Mouse (Mus musculus) bone marrow, adult 2 months (tissue): ENCODE measurements around the gene Lypd8. TPM values are rescaled to one million over a fixed set of nuclear protein-coding genes. Genes with fewer than 3 reads are reported as not detected.

Experiments
- H3K27ac ChIP-seq: fragments of 200-500 bp; 2 replicates; pipeline ENCODE4 v1.5.1; 2012; ENCODE audit warnings: low read depth, mild to moderate bottlenecking, control low read depth, inconsistent platforms, low read length; ENCODE audit not compliant: control insufficient read depth, poor library complexity, insufficient read depth
- H3K4me1 ChIP-seq: fragments of 200-500 bp; 2 replicates; pipeline ENCODE4 v1.6.1; 2011; ENCODE audit warnings: low read length; ENCODE audit not compliant: control insufficient read depth, insufficient read depth
- H3K4me3 ChIP-seq: fragments of 200-500 bp; replicated peaks from 2 replicates; pipeline ENCODE3; 2011; ENCODE audit warnings: mild to moderate bottlenecking, low read depth, low read length, control low read depth; ENCODE audit not compliant: control insufficient read depth
- CTCF ChIP-seq: fragments of 200-500 bp; IDR thresholded peaks from 2 replicates; pipeline ENCODE4 v1.5.1; 2011; ENCODE audit warnings: low read length, control low read depth; ENCODE audit not compliant: control insufficient read depth, insufficient read depth
- POLR2A ChIP-seq: fragments of 200-500 bp; IDR thresholded peaks from 2 replicates; pipeline ENCODE4 v1.6.1; 2011; ENCODE audit warnings: low read depth, mild to moderate bottlenecking, control low read depth, low read length, borderline replicate concordance; ENCODE audit not compliant: control insufficient read depth
- WGBS: fragments of 180-500 bp; shearing (Covaris S2); methylation state at CpG from one replicate; pipeline ENCODE4 v1.1.7; 2018; 5-methylcytosine and 5-hydroxymethylcytosine counted together
- polyA plus RNA-seq: library from polyadenylated mRNA; stranded (reverse); fragments of >200 nt; gene quantifications from 2 replicates; pipeline ENCODE4 v1.2.4, GENCODE M21; 2011; ENCODE audit warnings: low replicate concordance; ENCODE audit not compliant: missing spikeins, insufficient read depth, insufficient read length

Gene Lypd8
- polyA plus RNA-seq: not detected in 2 replicates

GRCm38 (mm10) chr11:58378763-58379278, at the start of gene Lypd8:
Lypd8 (plus strand) TSS chr11:58379043.
- no peak for TF ChIP-seq POLR2A
- no peak within 1 kb of the TSS for H3K4me3 ChIP-seq
- H3K4me1 ChIP-seq: no peaks in the 10 kb centered on the region
- H3K27ac ChIP-seq: no peak within 1 kb of the TSS
- WGBS: 84% methylated on average over 3 of the region's 3 CpGs

- Histone ChIP-seq H3K4me3 (peak overlapping the region; percentile 79), H3K4me1 (peaks cover 4% of the 10 kb centered on the region), H3K27ac (peak overlapping the region; percentile 63)
- no peak for TF ChIP-seq CTCF
- TF ChIP-seq POLR2A: no peak
- under 1% methylated on average over 21 of the region's 21 CpGs for WGBS
Observed at GRCm38 (mm10) chr11:58329906-58330275, 49.0 kb upstream of the Lypd8 start.

- WGBS: under 1% methylated on average over 52 of the region's 52 CpGs
- Histone ChIP-seq H3K27ac (peak within 1 kb of the TSS; percentile 63), H3K4me1 (peaks cover 4% of the 10 kb centered on the region), H3K4me3 (peak within 1 kb of the TSS; percentile 79)
- TF ChIP-seq CTCF: no peak
Observed at GRCm38 (mm10) chr11:58330276-58331148, 48.3 kb upstream of the Lypd8 start, which contains the start of the genes Zfp672 and Sh3bp5l. Zfp672 (minus strand) TSS chr11:58330339. Sh3bp5l (plus strand) TSS chr11:58330724.

GRCm38 (mm10) chr11:58331149-58331495, 47.7 kb upstream of the Lypd8 start:
- Histone ChIP-seq H3K4me3 (peak overlapping the region; percentile 79), H3K4me1 (peaks cover 4% of the 10 kb centered on the region), H3K27ac (peak overlapping the region; percentile 63)
- WGBS: 22% methylated on average over 10 of the region's 10 CpGs
- TF ChIP-seq POLR2A (no peak), CTCF (no peak)

GRCm38 (mm10) chr11:58331546-58331945, 47.3 kb upstream of the Lypd8 start:
- TF ChIP-seq CTCF (no peak), POLR2A (no peak)
- H3K4me3 ChIP-seq: peak overlapping the region; percentile 39
- H3K4me1 ChIP-seq: peaks cover 4% of the 10 kb centered on the region
- WGBS: 81% methylated on average over 6 of the region's 6 CpGs
- no peak overlapping the region for H3K27ac ChIP-seq

GRCm38 (mm10) chr11:58334746-58335145, 44.1 kb upstream of the Lypd8 start:
- TF ChIP-seq CTCF (no peak), POLR2A (no peak)
- 91% methylated on average over 3 of the region's 3 CpGs for WGBS
- no peak overlapping the region for H3K27ac ChIP-seq

GRCm38 (mm10) chr11:58346745-58347144, 32.1 kb upstream of the Lypd8 start:
- H3K4me3 ChIP-seq: no peak overlapping the region
- no peaks in the 10 kb centered on the region; the same call in 1 of the 2 replicates for H3K4me1 ChIP-seq
- no peak overlapping the region for H3K27ac ChIP-seq
- 82% methylated on average over 4 of the region's 4 CpGs for WGBS
- TF ChIP-seq CTCF (no peak), POLR2A (no peak)

More at GRCm38 (mm10) chr11:58334746-58335145, 44.1 kb upstream of the Lypd8 start:
- peaks cover 3% of the 10 kb centered on the region for H3K4me1 ChIP-seq
- no peak overlapping the region for H3K4me3 ChIP-seq

GRCm38 (mm10) chr11:58350628-58351027, 28.2 kb upstream of the Lypd8 start:
- Histone ChIP-seq H3K27ac (peak overlapping the region; percentile 9; the same call in 1 of the 2 replicates), H3K4me3 (no peak overlapping the region), H3K4me1 (no peaks in the 10 kb centered on the region; the same call in none of the 2 replicates)
- TF ChIP-seq CTCF (no peak), POLR2A (no peak)
- 85% methylated on average over 4 of the region's 4 CpGs for WGBS
